Mouse (Mus musculus) myocyte (in vitro differentiated cells): ENCODE data around the gene Rad51b.

Source experiments
- E2F4 ChIP-seq: IDR thresholded peaks from one replicate; pipeline ENCODE4 v1.6.1; 2011; ENCODE audit warnings: mild to moderate bottlenecking, control low read depth, moderate library complexity; ENCODE audit not compliant: insufficient read depth
- MAX ChIP-seq: IDR thresholded peaks from one replicate; pipeline ENCODE4 v1.6.1; 2011; ENCODE audit warnings: low read depth, mild to moderate bottlenecking, control low read depth
- MYOG ChIP-seq, 3 experiments: IDR thresholded peaks; one replicate each; pipeline ENCODE4 v1.6.1; 2011; ENCODE audit warnings: control low read depth in 2 of 3, low read depth in 2 of 3, mild to moderate bottlenecking in 2 of 3; ENCODE audit not compliant: insufficient read length in 2 of 3, control insufficient read depth in 1 of 3, insufficient read depth in 1 of 3
- POLR2A ChIP-seq: IDR thresholded peaks from one replicate; pipeline ENCODE4 v1.6.1; 2011; ENCODE audit warnings: low read depth, mild to moderate bottlenecking, control low read depth, moderate library complexity; ENCODE audit not compliant: insufficient read length
- USF1 ChIP-seq: IDR thresholded peaks from one replicate; pipeline ENCODE4 v1.6.1; 2011; ENCODE audit warnings: low read depth, mild to moderate bottlenecking, control low read depth, moderate library complexity

DNA sequence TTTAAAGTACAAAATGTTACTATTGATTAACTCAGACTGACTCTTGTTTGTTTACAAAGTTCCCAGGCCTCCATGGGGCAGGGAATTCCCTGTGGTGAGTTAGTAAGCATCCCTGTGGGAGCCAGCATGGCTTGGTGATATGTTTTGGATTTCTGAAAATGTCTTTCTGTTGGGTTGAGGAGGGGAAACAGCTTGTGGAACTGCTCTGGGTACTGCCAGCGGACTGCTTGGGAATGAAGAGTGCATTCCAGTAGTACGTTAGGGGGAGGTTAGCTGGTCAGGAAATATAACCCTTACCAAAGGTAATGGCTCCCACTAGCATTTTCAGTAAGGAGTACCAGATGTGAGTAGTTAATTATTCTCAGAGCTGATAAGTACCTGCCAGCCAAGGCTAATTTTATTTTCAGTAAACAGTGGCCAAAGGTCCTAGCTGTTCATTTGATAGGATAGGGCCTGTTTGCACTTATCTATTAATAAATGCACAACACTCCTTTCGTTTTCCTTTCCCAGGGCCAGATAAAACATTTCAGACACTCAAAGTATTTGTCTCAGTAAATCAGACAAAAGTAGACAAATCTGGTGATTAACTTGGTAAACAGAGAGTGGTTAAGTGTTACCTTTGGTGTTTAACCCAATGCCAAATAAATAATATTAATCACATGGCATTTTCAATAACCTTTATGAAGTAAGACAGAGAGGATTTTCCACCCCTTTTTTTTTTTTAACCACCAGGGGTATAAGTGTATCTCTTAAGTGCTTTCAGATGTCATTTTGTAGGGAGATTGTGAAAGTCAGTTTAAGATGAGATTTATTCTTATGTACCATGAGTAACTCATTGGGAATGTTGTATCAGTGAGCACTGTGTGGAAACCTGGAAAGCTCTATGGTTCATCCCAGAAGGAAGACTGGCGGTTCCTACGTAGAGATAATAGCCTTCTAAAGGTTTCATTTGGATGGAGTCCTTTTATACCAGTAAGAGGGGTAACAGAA lies 235.0 kb downstream of the Rad51b start:
- TF ChIP-seq POLR2A (no peak), MAX (no peak), USF1 (no peak), E2F4 (no peak), MYOG (IDR thresholded peaks at IDR 0.05; ENCODE audit: control insufficient read depth in 1 of 3, insufficient read depth in 1 of 3, insufficient read length in 2 of 3, low read depth in 2 of 3) (no peak)
